Comparison of ENCODE assay signal across 22 mouse cellular contexts in genomic region chr1:180104567-180104966, GRCm38 (mm10).
DNase-seq lines count a peak whose midpoint lies in the region; ATAC-seq and TF ChIP-seq lines count a peak whose summit lies in the region.
"Had no signal": no experiment of that assay in that cellular context is flagged by ENCODE, and none has a peak within 500 bp of the region (broad histone marks: within the 10 kb centered on the region; RNA-seq: fewer than 3 reads in every experiment).

No protein-coding gene starts in this region.

- H3K27ac ChIP-seq in layer of hippocampus, adult 2 months = peak overlapping the region; percentile 28; the same call in 1 of the 2 replicates
- peak overlapping the region; percentile 71; the same call in 1 of the 2 replicates for H3K27ac ChIP-seq in cortical plate, adult 2 months (ENCODE audit: insufficient read depth, low read length)
- no peak overlapping the region for H3K27ac ChIP-seq in hindbrain, embryonic 13.5 days
- H3K27ac ChIP-seq: embryonic facial prominence, embryonic 10.5 days; forebrain, embryonic 15.5 days; hindbrain, embryonic 12.5 days; kidney, embryonic 15.5 days; limb, embryonic 13.5 days; liver, embryonic 12.5 days; midbrain, embryonic 15.5 days; neural tube, embryonic 13.5 days had no signal

- H3K4me3 ChIP-seq in layer of hippocampus, adult 2 months = no peak overlapping the region
- no peak overlapping the region for H3K4me3 ChIP-seq in cortical plate, adult 2 months (ENCODE audit: insufficient read depth, low read length)
- H3K4me3 ChIP-seq in hindbrain, embryonic 13.5 days = no peak overlapping the region
- H3K4me3 ChIP-seq: embryonic facial prominence, embryonic 10.5 days; forebrain, embryonic 15.5 days; hindbrain, embryonic 12.5 days; kidney, embryonic 15.5 days; limb, embryonic 13.5 days; liver, embryonic 12.5 days; midbrain, embryonic 15.5 days; neural tube, embryonic 13.5 days had no signal

- DNase-seq in layer of hippocampus, adult 2 months (ENCODE audit: low spot score in 2 of 2) = no peak
- DNase-seq in layer of hippocampus, adult 8-10 months (ENCODE audit: low spot score in 2 of 2) = no peak
- peak; percentile 14 for DNase-seq in lung, postnatal 36 days
- no peak for DNase-seq in lung, postnatal 10 days
- peak; percentile 35 to 47 for DNase-seq in right cerebral cortex, postnatal 36 days (ENCODE audit: low spot score in 2 of 2)
- DNase-seq: adrenal gland, adult 8-10 months; cerebellum, adult 9-11 months; kidney, adult 11 months; kidney, postnatal 36 days; layer of hippocampus, postnatal 36 days; thymus, postnatal 25 days had no signal

- no peak for ATAC-seq in hindbrain, embryonic 13.5 days (ENCODE audit: low FRiP score)
- ATAC-seq: activated CD4-positive, CD25-positive, alpha-beta regulatory T cell, adult 4 months; forebrain, embryonic 15.5 days; liver, embryonic 12.5 days; midbrain, embryonic 15.5 days had no signal

- WGBS in hindbrain, embryonic 13.5 days = 55% methylated on average over 3 of the region's 3 CpGs

- no peaks in the 10 kb centered on the region for H3K27me3 ChIP-seq in hindbrain, embryonic 13.5 days
- H3K27me3 ChIP-seq: forebrain, embryonic 15.5 days; hindbrain, embryonic 12.5 days; kidney, embryonic 15.5 days; limb, embryonic 13.5 days; liver, embryonic 12.5 days; midbrain, embryonic 15.5 days; neural tube, embryonic 13.5 days had no signal

- H3K9me3 ChIP-seq in hindbrain, embryonic 13.5 days = no peaks in the 10 kb centered on the region
- H3K9me3 ChIP-seq: embryonic facial prominence, embryonic 10.5 days; forebrain, embryonic 15.5 days; hindbrain, embryonic 12.5 days; kidney, embryonic 15.5 days; limb, embryonic 13.5 days; liver, embryonic 12.5 days; midbrain, embryonic 15.5 days; neural tube, embryonic 13.5 days had no signal

- no peak for TF ChIP-seq POLR2A in cortical plate, adult 2 months (IDR thresholded peaks at IDR 0.05; ENCODE audit: extremely low read depth, insufficient read depth, low read length)

- H3K4me2 ChIP-seq in hindbrain, embryonic 13.5 days = no peak overlapping the region
- H3K4me2 ChIP-seq: forebrain, embryonic 15.5 days; hindbrain, embryonic 12.5 days; kidney, embryonic 15.5 days; limb, embryonic 13.5 days; liver, embryonic 12.5 days; midbrain, embryonic 15.5 days; neural tube, embryonic 13.5 days had no signal

- peaks cover 8% of the 10 kb centered on the region for H3K4me1 ChIP-seq in cortical plate, adult 2 months (ENCODE audit: control insufficient read depth, insufficient read depth, low read length)
- no peaks in the 10 kb centered on the region for H3K4me1 ChIP-seq in hindbrain, embryonic 13.5 days (replicated peaks)
- H3K4me1 ChIP-seq: forebrain, embryonic 15.5 days; kidney, embryonic 15.5 days; liver, embryonic 12.5 days had no signal

- no peak for TF ChIP-seq CTCF in layer of hippocampus, adult 2 months (conservative IDR thresholded peaks at IDR 0.05)
- no peak for TF ChIP-seq CTCF in cortical plate, adult 2 months (IDR thresholded peaks at IDR 0.05; ENCODE audit: extremely low read depth, insufficient read depth, low read length)

- no peak overlapping the region for H3K9ac ChIP-seq in hindbrain, embryonic 13.5 days
- H3K9ac ChIP-seq: forebrain, embryonic 15.5 days; hindbrain, embryonic 12.5 days; kidney, embryonic 15.5 days; limb, embryonic 13.5 days; liver, embryonic 12.5 days; midbrain, embryonic 15.5 days; neural tube, embryonic 13.5 days had no signal

- H3K36me3 ChIP-seq in hindbrain, embryonic 13.5 days = peaks cover 8% of the 10 kb centered on the region; the same call in 1 of the 2 replicates
- H3K36me3 ChIP-seq: midbrain, embryonic 15.5 days; neural tube, embryonic 13.5 days had no signal

Comparison
In these comparisons a context has a peak if more than half of its experiments do, and no peak if none do; other contexts are left out.
1. DNase-seq: peak in lung, postnatal 36 days (single experiment) and right cerebral cortex, postnatal 36 days (2 of 2); none in layer of hippocampus, adult 2 months (0 of 2), layer of hippocampus, adult 8-10 months (0 of 2) and lung, postnatal 10 days (single experiment).